Mouse (Mus musculus) CH12.LX (cell line): Measurements from ENCODE around the gene Fam243.

Experiments
- CTCF ChIP-seq, 2 experiments: IDR thresholded peaks in 1 of 2; conservative IDR thresholded peaks in 1 of 2; 2 replicates each; pipeline ENCODE4 v1.5.1; 2011 to 2012; ENCODE audit warnings: low read depth in 2 of 2, low read length in 2 of 2, improper control_type of control experiment in 1 of 2, inconsistent platforms in 1 of 2, mild to moderate bottlenecking in 1 of 2, moderate library complexity in 1 of 2
- E2F4 ChIP-seq: IDR thresholded peaks from 2 replicates; pipeline ENCODE4 v1.6.1; 2011; ENCODE audit warnings: low read depth, low read length, improper control_type of control experiment; ENCODE audit not compliant: insufficient replicate concordance
- EP300 ChIP-seq: IDR thresholded peaks from 2 replicates; pipeline ENCODE4 v1.6.1; 2011; ENCODE audit warnings: low read length, improper control_type of control experiment
- HCFC1 ChIP-seq: IDR thresholded peaks from 2 replicates; pipeline ENCODE4 v1.6.1; 2012; ENCODE audit warnings: low read depth, mild to moderate bottlenecking, inconsistent platforms, low read length, improper control_type of control experiment
- KAT2A ChIP-seq: IDR thresholded peaks from 2 replicates; pipeline ENCODE4 v1.6.1; 2012; ENCODE audit warnings: low read length, improper control_type of control experiment, inconsistent platforms; ENCODE audit not compliant: insufficient replicate concordance
- MAZ ChIP-seq: IDR thresholded peaks from 2 replicates; pipeline ENCODE4 v1.6.1; 2012; ENCODE audit warnings: low read depth, mild to moderate bottlenecking, inconsistent platforms, low read length, improper control_type of control experiment, moderate library complexity
- MXI1 ChIP-seq: IDR thresholded peaks from 2 replicates; pipeline ENCODE4 v1.6.1; 2011; ENCODE audit warnings: mild to moderate bottlenecking, low read depth, low read length, improper control_type of control experiment
- MYC ChIP-seq: IDR thresholded peaks from 2 replicates; pipeline ENCODE4 v1.6.1; 2011; ENCODE audit warnings: low read depth, mild to moderate bottlenecking, improper control_type of control experiment, low read length
- NRF1 ChIP-seq: IDR thresholded peaks from 2 replicates; pipeline ENCODE4 v1.6.1; 2014; ENCODE audit warnings: low read depth, mild to moderate bottlenecking, inconsistent platforms, low read length, improper control_type of control experiment, moderate library complexity
- POLR2A ChIP-seq: IDR thresholded peaks from 2 replicates; pipeline ENCODE4 v1.6.1; 2011; ENCODE audit warnings: low read depth, mild to moderate bottlenecking, improper control_type of control experiment, low read length
- RAD21 ChIP-seq: IDR thresholded peaks from 2 replicates; pipeline ENCODE4 v1.6.1; 2011; ENCODE audit warnings: low read depth, mild to moderate bottlenecking, low read length, improper control_type of control experiment, moderate library complexity
- SIN3A ChIP-seq: IDR thresholded peaks from 2 replicates; pipeline ENCODE4 v1.6.1; 2012; ENCODE audit warnings: low read length, improper control_type of control experiment, inconsistent platforms
- ZKSCAN1 ChIP-seq: IDR thresholded peaks from 2 replicates; pipeline ENCODE4 v1.6.1; 2012; ENCODE audit warnings: low read depth, inconsistent platforms, low read length, improper control_type of control experiment, borderline replicate concordance

DNA sequence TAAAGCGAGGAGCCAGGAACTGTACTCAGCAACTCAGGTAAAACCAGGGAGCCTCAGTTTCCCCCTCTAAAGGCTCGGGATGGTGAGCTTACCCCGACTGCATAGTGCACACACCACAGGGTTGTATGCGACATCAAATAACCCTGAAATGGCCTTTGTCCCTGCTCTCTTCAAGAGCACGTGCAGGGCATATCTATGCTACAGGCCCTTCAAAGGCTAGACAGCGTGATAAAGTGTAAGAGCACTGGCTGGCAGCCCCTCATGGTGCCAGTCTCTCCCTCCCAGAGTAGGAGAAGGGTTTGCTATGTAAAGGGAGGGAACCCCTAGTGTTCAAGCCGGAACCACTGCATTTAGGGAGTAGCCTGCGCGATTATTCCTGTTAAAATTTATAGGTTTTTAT, 35.8 kb upstream of the Fam243 start:
- TF ChIP-seq EP300 (no peak), CTCF (conservative IDR thresholded peaks at IDR 0.05 in 1 of 2, IDR thresholded peaks at IDR 0.05 in 1 of 2; ENCODE audit: low read depth in 2 of 2, low read length in 2 of 2) (no peak), NRF1 (no peak), RAD21 (no peak), MXI1 (no peak), ZKSCAN1 (no peak), HCFC1 (no peak), MYC (no peak), KAT2A (no peak), E2F4 (no peak), SIN3A (no peak), MAZ (no peak), POLR2A (no peak)
